Mouse (Mus musculus): ENCODE measurements around the gene Glycam1.

The Glycam1 gene

GRCm38 (mm10) chr15:103519386-103520378, 45.2 kb downstream of the Glycam1 start:
- DNase-seq (ENCODE audit: inconsistent ontology term) = no peak

- peak; percentile 86 for DNase-seq (ENCODE audit: inconsistent ontology term)
Observed at GRCm38 (mm10) chr15:103518600-103519385, 46.1 kb downstream of the Glycam1 start.

- peak; percentile 45 for DNase-seq (ENCODE audit: inconsistent ontology term)
Observed at GRCm38 (mm10) chr15:103514914-103515313, 50.0 kb downstream of the Glycam1 start.

GRCm38 (mm10) chr15:103514119-103514518, 50.8 kb downstream of the Glycam1 start:
- DNase-seq (ENCODE audit: inconsistent ontology term) = peak; percentile 92

GRCm38 (mm10) chr15:103513621-103514031, 51.3 kb downstream of the Glycam1 start:
- no peak for DNase-seq (ENCODE audit: inconsistent ontology term)
